Mouse (Mus musculus): ENCODE data around the gene Sv2b. TPM values are rescaled to one million over a fixed set of nuclear protein-coding genes. Genes with fewer than 3 reads are reported as not detected.

Gene Sv2b
- total and polyA plus RNA-seq, 2 experiments from 2014 or later, result 21.8 to 55.7 TPM

- H3K4me3 ChIP-seq (ENCODE audit: low read length), result no peak overlapping the region
- no peak overlapping the region for H3K27ac ChIP-seq
- no peaks in the 10 kb centered on the region for H3K36me3 ChIP-seq (ENCODE audit: insufficient read depth, low read length)
- ATAC-seq, result no peak
- 85% methylated on average over 8 of the region's 8 CpGs for WGBS
- TF ChIP-seq CTCF (IDR thresholded peaks at IDR 0.05; ENCODE audit: low read depth), result no peak
- H3K27me3 ChIP-seq (ENCODE audit: insufficient read depth, low read length), result no peaks in the 10 kb centered on the region
- peak overlapping the region; percentile 97; the same call in 1 of the 2 replicates for H3K4me2 ChIP-seq (ENCODE audit: low read depth, low read length)
- H3K9me3 ChIP-seq (ENCODE audit: low read length), result no peaks in the 10 kb centered on the region
- H3K9ac ChIP-seq (replicated peaks; ENCODE audit: low read length), result no peak overlapping the region
- no peaks in the 10 kb centered on the region; the same call in 1 of the 2 replicates for H3K4me1 ChIP-seq (ENCODE audit: insufficient read depth, low read length)
- no peak for DNase-seq (ENCODE audit: low spot score)
Measured at GRCm38 (mm10) chr7:75309570-75309969, 508 bp upstream of the Sv2b start.

GRCm38 (mm10) chr7:75308140-75308456 lies 964 bp downstream of the Sv2b start:
- DNase-seq (ENCODE audit: low spot score), result peak; percentile 67
- H3K27ac ChIP-seq, result peak overlapping the region; percentile 27; the same call in 1 of the 2 replicates
- ATAC-seq, result peak; percentile 40; the same call in 1 of the 2 replicates
- H3K4me1 ChIP-seq (ENCODE audit: insufficient read depth, low read length), result no peaks in the 10 kb centered on the region; the same call in 1 of the 2 replicates
- H3K9ac ChIP-seq (replicated peaks; ENCODE audit: low read length), result peak overlapping the region; percentile 59
- no peaks in the 10 kb centered on the region for H3K9me3 ChIP-seq (ENCODE audit: low read length)
- no peaks in the 10 kb centered on the region for H3K36me3 ChIP-seq (ENCODE audit: insufficient read depth, low read length)
- no peaks in the 10 kb centered on the region for H3K27me3 ChIP-seq (ENCODE audit: insufficient read depth, low read length)
- peak overlapping the region; percentile 97 for H3K4me2 ChIP-seq (ENCODE audit: low read depth, low read length)
- WGBS, result 7% methylated on average over 8 of the region's 8 CpGs
- peak overlapping the region; percentile 59 for H3K4me3 ChIP-seq (ENCODE audit: low read length)
- TF ChIP-seq CTCF (IDR thresholded peaks at IDR 0.05; ENCODE audit: low read depth), result no peak

GRCm38 (mm10) chr7:75307570-75308087 lies 1.4 kb downstream of the Sv2b start:
- Histone ChIP-seq H3K27me3 (ENCODE audit: insufficient read depth, low read length) (no peaks in the 10 kb centered on the region), H3K9me3 (ENCODE audit: low read length) (no peaks in the 10 kb centered on the region), H3K9ac (replicated peaks; ENCODE audit: low read length) (peak overlapping the region; percentile 59), H3K27ac (peak overlapping the region; percentile 27; the same call in 1 of the 2 replicates), H3K4me3 (ENCODE audit: low read length) (peak overlapping the region; percentile 59), H3K4me2 (ENCODE audit: low read depth, low read length) (peak overlapping the region; percentile 97), H3K4me1 (ENCODE audit: insufficient read depth, low read length) (no peaks in the 10 kb centered on the region; the same call in 1 of the 2 replicates), H3K36me3 (ENCODE audit: insufficient read depth, low read length) (no peaks in the 10 kb centered on the region)
- 49% methylated on average over 8 of the region's 8 CpGs for WGBS
- ATAC-seq, result no peak
- no peak for TF ChIP-seq CTCF (IDR thresholded peaks at IDR 0.05; ENCODE audit: low read depth)
- no peak for DNase-seq (ENCODE audit: low spot score)

GRCm38 (mm10) chr7:75305901-75306465 lies 3.1 kb downstream of the Sv2b start:
- Histone ChIP-seq H3K4me2 (ENCODE audit: low read depth, low read length) (peak overlapping the region; percentile 22), H3K9ac (replicated peaks; ENCODE audit: low read length) (no peak overlapping the region; the same call in 1 of the 2 replicates), H3K27ac (no peak overlapping the region), H3K27me3 (ENCODE audit: insufficient read depth, low read length) (no peaks in the 10 kb centered on the region), H3K4me3 (ENCODE audit: low read length) (no peak overlapping the region), H3K36me3 (ENCODE audit: insufficient read depth, low read length) (no peaks in the 10 kb centered on the region), H3K4me1 (ENCODE audit: insufficient read depth, low read length) (no peaks in the 10 kb centered on the region; the same call in 1 of the 2 replicates), H3K9me3 (ENCODE audit: low read length) (no peaks in the 10 kb centered on the region)
- no peak for DNase-seq (ENCODE audit: low spot score)
- no peak for ATAC-seq
- TF ChIP-seq CTCF (IDR thresholded peaks at IDR 0.05; ENCODE audit: low read depth), result no peak
- WGBS, result 65% methylated on average over 9 of the region's 9 CpGs

GRCm38 (mm10) chr7:75302523-75303215 lies 6.4 kb downstream of the Sv2b start:
- no peak overlapping the region for H3K4me2 ChIP-seq (ENCODE audit: low read depth, low read length)
- H3K27me3 ChIP-seq (ENCODE audit: insufficient read depth, low read length), result no peaks in the 10 kb centered on the region
- 78% methylated on average over 6 of the region's 6 CpGs for WGBS
- no peak for DNase-seq (ENCODE audit: low spot score)
- no peak overlapping the region for H3K27ac ChIP-seq
- H3K4me1 ChIP-seq (ENCODE audit: insufficient read depth, low read length), result no peaks in the 10 kb centered on the region; the same call in 1 of the 2 replicates
- H3K36me3 ChIP-seq (ENCODE audit: insufficient read depth, low read length), result no peaks in the 10 kb centered on the region
- H3K9ac ChIP-seq (replicated peaks; ENCODE audit: low read length), result no peak overlapping the region
- H3K4me3 ChIP-seq (ENCODE audit: low read length), result no peak overlapping the region
- TF ChIP-seq CTCF (IDR thresholded peaks at IDR 0.05; ENCODE audit: low read depth), result no peak
- ATAC-seq, result no peak
- no peaks in the 10 kb centered on the region for H3K9me3 ChIP-seq (ENCODE audit: low read length)

- H3K9ac ChIP-seq (replicated peaks; ENCODE audit: low read length), result no peak overlapping the region
- no peaks in the 10 kb centered on the region for H3K27me3 ChIP-seq (ENCODE audit: insufficient read depth, low read length)
- H3K36me3 ChIP-seq (ENCODE audit: insufficient read depth, low read length), result no peaks in the 10 kb centered on the region
- no peak for DNase-seq (ENCODE audit: low spot score)
- no peak overlapping the region for H3K4me3 ChIP-seq (ENCODE audit: low read length)
- no peak overlapping the region for H3K27ac ChIP-seq
- no peaks in the 10 kb centered on the region for H3K9me3 ChIP-seq (ENCODE audit: low read length)
- no peak overlapping the region for H3K4me2 ChIP-seq (ENCODE audit: low read depth, low read length)
- ATAC-seq, result no peak
- H3K4me1 ChIP-seq (ENCODE audit: insufficient read depth, low read length), result peaks cover 15% of the 10 kb centered on the region
- TF ChIP-seq CTCF (IDR thresholded peaks at IDR 0.05; ENCODE audit: low read depth), result no peak
- WGBS, result 76% methylated on average over 4 of the region's 4 CpGs
Measured at GRCm38 (mm10) chr7:75299245-75299644, 9.8 kb downstream of the Sv2b start.

Measured in hindbrain, postnatal 0 days (tissue).